Mouse (Mus musculus): ENCODE measurements around the gene Ugt1a10.
"Not testable (repeated sequence)": the region's sequence is repeated elsewhere in the genome, so short reads cannot be mapped to it uniquely, and the experiment has no call there.

DNA sequence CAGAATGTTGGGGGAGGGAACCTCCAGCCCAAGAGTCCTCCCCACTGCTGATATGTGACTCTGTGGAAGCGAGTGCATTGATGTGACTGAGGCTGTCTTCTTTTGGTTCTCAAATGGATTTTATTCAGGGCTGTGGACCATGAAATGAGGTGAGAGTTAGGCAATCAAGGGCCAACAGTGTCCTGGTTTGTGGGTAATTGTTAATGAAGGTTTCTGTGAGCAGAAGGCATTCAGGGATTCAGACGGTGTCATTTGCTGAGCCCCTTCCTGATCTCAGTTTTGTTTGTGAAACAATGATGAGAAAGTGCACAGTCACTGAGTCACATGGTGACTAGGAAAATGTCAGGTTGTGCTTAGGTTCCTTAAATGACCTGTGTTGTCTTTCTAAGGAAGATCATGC is 12.1 kb upstream of the Ugt1a10 start:
- not testable (repeated sequence) for TF ChIP-seq TAL1, GATA1 (IDR thresholded peaks at IDR 0.05; ENCODE audit: low read length)

Data from erythroblast, embryonic 14.5 days (primary cell).